Mouse (Mus musculus): ENCODE measurements around the gene Prr5.

DNA sequence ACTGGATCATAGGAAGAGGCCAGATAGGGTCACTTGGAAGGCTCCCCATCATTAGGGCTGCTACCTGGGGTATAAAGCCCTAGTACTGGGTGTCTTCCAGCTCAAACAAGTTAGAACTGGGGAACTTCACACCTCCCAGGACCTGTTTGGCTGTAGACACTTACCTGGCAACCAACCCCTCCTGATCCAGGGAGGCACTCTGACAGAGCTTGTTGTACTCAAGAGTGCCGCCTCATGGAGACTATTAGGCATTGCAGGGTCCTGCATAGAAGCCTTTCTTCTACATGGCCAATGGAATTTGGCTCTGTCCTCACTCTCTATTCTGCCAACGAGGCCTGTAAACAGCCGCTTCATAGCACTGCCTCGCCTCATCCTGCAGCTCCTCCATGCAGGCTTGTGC lies 32.5 kb downstream of the Prr5 start:
- TF ChIP-seq USF1 (IDR thresholded peaks at IDR 0.05; ENCODE audit: low read depth) (no peak), POLR2A (IDR thresholded peaks at IDR 0.05; ENCODE audit: insufficient read length, low read depth) (no peak), TCF12 (IDR thresholded peaks at IDR 0.05; ENCODE audit: insufficient read depth, poor library complexity, severe bottlenecking) (no peak), CEBPB (IDR thresholded peaks at IDR 0.05; ENCODE audit: insufficient read depth, poor library complexity, severe bottlenecking) (no peak), POLR2AphosphoS2 (IDR thresholded peaks at IDR 0.05; ENCODE audit: insufficient read length, low read depth) (no peak), MAX (IDR thresholded peaks at IDR 0.05; ENCODE audit: low read depth) (no peak), REST (IDR thresholded peaks at IDR 0.05; ENCODE audit: insufficient read depth, insufficient read length) (no peak), E2F4 (IDR thresholded peaks at IDR 0.05; ENCODE audit: insufficient read depth) (no peak), TCF3 (IDR thresholded peaks at IDR 0.05; ENCODE audit: insufficient read length, low read depth) (no peak), MYOG (IDR thresholded peaks at IDR 0.05; ENCODE audit: control insufficient read depth in 1 of 3, insufficient read depth in 1 of 3, insufficient read length in 2 of 3, low read depth in 2 of 3) (no peak)
